Mouse (Mus musculus): ENCODE data around the gene Rgs6. TPM values are rescaled to one million over a fixed set of nuclear protein-coding genes. Genes with fewer than 3 reads are reported as not detected.

Gene Rgs6
- total RNA-seq, 1 experiment from 2014 or later: not detected

DNA sequence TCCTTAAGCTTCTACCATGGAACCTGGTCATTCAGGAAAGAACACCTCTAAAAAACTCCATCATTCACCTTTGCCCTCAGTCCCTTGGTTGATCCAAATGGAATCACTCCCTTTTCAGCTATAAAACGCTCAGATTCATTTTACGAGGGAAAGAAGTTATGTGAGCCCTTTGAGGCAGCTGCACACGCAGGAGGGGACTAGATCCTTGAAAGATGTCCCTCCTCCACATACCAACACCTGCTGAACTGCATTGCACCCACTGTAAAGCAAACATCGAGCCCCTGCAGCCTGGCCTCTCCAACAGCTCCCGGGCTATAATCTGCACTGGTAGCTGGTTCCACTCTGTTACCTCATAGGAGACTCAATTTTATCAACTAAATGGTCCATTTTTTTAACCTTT is 482.8 kb downstream of the Rgs6 start:
- no peak for ATAC-seq (replicated peaks; ENCODE audit: low read depth, poor library complexity, severe bottlenecking)

DNA sequence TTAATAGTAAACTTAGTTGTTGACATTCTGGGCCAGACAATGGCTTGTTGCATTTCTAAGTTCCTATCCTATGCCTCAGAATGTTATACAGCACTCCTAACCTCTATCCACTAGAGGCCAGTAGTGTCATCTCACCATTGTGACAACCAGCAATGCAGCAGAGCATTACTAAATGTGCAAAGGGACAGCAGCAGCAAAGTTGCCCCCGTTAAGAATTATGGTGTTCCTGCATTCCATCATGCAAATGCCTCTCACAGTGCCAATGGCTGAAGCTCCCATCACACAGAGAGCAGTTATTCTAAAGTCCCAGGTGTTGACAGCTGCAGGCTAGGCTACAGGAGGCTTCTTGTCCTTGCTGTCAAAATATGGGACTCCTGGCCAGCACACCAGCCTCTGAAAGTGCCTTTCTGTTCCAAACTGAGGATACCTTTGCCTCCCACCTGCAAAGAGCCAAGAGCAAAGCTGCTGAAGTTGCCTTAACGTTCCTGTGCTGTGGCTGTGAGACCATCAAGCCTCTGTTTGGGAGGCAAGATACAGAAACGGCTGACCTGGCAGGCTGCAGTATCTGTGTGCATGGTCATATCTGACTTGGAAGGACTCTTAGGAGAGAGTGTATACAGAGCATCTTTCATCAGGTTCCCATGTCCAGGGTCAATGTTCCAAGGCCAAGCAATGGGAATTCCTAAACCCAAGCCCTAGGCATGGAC is 484.2 kb downstream of the Rgs6 start:
- peak; percentile 62 for ATAC-seq (replicated peaks; ENCODE audit: low read depth, poor library complexity, severe bottlenecking)

DNA sequence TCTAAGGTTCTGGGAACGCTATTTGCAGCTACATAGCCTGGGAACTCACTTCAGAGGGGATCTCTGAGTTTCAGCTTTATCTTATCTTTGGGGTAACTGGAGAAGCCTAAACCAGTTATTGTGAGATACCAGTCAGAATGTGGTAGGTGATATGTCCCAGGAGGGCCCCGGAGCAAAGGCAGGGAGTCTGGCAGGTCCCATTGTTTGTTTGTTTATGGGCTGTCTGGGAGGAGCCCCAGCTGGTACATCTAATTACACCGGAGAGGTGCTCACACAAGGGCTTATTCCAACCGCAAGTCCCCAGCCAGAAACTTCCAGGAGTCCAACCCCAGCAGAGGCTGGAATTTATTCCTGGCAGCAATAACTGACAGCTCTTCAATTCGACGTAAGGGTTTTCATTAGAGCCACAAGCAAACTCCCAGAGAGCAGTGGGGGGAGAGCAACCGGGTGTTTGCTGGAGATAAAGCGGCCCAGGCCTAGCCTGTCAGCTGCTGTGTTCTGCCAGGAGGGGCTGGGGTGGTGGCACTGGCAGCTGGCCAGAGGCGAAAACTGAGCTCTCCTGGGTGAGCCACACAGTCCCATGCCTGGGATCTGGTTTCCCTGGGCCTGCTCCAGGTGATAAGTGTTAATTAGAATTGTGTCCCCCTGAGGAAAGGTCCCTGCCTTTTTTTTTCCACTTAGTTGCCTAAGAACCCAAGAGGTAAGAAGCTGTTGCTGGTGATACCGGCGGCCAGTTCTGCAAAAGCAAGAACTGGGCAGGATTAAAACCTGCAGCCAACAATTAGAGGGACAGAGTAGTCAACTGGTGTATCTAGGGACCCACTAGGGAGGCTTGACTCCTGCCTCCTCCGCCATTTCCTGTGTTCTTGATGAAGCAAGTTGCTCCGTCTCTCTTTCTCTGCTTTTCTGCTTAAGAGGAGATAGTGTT is 485.1 kb downstream of the Rgs6 start:
- peak; percentile 84 for ATAC-seq (replicated peaks; ENCODE audit: low read depth, poor library complexity, severe bottlenecking)

DNA sequence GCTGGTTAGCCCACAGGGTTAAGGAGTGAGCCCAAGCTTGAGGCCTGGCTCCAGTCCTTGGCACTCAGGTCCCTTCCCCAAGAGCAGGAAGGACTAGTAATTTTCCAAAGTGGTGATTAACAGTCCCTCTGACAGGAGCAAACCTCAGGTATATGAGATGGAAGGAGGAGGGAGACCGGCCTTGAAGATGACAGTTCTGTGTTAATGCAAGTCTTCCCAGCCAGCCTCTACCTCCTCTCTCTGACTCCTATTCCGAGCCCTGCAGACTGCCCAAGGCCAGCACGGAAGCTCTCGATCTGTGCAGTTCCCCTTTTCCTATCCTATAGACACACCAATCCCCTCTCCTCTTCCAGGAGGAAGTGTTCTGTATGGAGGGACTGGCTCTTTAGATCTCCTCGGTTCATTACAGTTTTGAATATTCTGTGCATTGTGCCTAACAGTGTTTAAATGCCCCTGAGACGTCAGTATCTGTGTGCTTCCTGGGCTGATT is 485.8 kb downstream of the Rgs6 start:
- 0 out of 2 replicates have a peak, but pooled peaks have one; percentile 19 for ATAC-seq (replicated peaks; ENCODE audit: low read depth, poor library complexity, severe bottlenecking)

DNA sequence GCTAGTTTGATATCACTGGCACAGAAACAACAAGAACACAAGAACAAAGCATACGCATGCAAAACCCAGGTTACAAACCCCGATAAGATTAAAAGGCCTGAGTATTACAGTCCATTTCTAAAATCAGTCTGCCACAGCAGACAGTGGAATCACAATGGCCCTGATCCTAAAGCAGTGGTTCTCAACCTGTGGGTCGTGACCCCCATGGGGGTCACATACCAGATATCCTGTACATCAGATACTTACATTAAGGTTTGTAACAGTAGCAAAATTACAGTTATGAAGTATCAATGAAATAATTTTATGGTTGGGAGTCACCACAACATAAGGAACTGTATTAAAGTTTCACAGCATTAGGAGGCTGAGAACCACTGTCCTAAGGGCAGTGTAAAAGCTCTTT is 488.1 kb downstream of the Rgs6 start:
- no peak for ATAC-seq (replicated peaks; ENCODE audit: low read depth, poor library complexity, severe bottlenecking)

DNA sequence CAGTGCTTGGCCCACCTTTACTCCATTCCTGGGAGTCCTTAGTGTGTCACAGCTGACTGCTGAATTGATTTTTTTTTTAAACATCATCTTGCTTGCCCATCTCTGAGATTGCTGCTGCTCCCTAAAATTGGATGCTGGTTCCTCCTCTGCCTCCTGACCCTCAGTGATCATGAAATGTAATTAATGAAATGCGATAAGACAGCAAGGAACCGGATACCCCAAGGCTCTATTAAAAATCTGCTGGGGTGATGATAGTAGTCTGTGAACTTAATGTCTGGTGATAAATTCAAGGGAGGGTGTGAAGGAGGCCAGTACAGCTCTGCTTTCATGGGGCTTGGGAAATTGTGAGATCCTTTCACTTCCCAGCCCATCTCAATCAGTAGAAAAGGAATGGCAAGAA is 489.4 kb downstream of the Rgs6 start:
- no peak for ATAC-seq (replicated peaks; ENCODE audit: low read depth, poor library complexity, severe bottlenecking)

DNA sequence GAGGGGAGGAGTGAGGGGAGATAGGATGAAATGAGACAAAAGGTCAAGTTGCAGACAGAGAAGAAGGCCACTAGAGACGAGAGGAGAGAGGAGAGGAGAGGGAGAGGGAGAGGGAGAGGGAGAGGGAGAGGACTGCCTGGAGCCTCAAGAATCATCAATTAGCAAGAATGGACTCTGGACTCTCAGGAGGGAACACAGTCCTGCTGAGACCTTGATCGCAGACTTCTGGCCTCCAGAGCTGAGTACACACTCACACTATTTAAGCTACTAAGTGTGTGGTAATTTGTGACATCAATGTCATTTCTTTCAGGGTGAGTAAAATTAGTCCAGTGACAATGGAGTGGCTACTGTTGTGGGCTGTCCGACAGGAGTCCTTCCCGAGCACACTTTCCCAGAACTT is 495.3 kb downstream of the Rgs6 start:
- ATAC-seq (replicated peaks; ENCODE audit: low read depth, poor library complexity, severe bottlenecking): no peak

DNA sequence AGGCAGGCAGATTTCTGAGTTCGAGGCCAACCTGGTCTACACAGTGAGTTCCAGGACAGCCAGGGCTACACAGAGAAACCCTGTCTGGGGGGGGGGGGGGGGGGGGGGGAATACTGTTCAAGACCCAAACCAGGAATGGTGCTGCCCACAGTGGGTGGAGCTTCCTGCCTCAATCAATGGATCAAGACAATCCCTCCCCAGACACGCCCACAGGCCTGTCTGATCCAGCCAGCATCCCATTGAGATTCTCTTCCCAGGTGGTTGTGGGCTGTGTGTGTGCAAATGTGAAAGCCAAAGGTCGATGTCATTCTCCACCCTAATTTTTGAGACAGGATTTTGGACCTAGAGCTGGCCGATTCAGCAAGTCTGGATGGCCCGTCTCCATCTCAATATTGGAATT is 496.5 kb downstream of the Rgs6 start:
- ATAC-seq (replicated peaks; ENCODE audit: low read depth, poor library complexity, severe bottlenecking): no peak

DNA sequence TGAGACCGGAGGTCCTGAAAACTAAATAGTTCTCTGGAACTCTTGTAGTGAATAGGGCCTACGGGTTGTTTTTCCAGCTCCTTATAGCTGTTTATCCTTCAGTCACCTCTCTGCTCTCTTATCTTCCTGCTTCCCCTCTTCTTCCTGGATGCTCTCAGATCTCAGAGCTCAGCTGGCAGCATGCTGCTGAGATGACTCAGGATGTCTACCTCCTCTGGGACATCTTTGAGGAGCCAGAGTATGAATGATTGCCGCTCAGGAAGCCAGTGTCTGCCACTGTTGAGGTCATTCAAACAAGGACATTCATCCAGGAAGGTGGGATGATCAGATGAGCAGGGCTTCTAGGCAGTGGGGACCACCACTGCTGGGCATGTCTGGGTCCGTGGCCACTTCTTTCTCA is 498.9 kb downstream of the Rgs6 start:
- no peak for ATAC-seq (replicated peaks; ENCODE audit: low read depth, poor library complexity, severe bottlenecking)

DNA sequence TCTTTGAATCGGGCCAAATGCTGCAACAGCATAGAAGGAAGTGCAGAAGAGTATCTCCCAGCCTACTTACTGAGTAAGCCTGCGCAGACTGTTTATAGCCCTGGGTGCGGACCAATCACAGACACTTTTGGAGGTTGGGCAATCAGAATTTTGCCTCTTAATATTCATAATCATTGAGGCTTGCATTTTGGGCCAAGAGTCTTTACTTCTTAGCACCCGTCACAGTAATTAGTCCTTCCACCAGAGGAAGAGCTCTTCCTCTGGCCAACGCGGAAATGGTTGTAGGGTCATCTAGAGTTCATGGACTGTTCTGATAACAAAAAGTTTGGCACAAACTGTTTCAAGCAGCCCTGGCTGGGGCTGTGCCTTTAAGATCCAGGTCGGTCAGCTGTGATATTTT is 499.5 kb downstream of the Rgs6 start:
- ATAC-seq (replicated peaks; ENCODE audit: low read depth, poor library complexity, severe bottlenecking): no peak

DNA sequence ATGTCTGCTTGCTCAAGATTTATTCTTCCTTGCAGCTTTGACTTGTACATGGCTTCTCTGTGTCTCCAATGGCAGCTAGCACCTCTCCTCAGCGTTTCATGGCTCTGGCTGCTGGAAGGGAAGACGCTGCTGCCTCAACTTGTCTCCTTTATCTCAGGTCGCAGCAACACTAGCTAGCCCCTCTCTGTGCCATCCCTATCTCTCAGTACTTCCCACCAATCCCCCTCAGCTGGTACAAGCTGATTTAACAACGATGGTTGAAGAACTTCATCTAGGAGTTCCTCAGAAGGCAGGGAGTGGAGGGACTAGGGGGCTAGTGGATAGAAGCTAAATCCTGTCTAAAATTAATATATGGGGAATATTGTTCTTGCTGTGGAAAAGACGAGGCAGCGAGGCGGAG is 503.9 kb downstream of the Rgs6 start:
- no peak for ATAC-seq (replicated peaks; ENCODE audit: low read depth, poor library complexity, severe bottlenecking)

DNA sequence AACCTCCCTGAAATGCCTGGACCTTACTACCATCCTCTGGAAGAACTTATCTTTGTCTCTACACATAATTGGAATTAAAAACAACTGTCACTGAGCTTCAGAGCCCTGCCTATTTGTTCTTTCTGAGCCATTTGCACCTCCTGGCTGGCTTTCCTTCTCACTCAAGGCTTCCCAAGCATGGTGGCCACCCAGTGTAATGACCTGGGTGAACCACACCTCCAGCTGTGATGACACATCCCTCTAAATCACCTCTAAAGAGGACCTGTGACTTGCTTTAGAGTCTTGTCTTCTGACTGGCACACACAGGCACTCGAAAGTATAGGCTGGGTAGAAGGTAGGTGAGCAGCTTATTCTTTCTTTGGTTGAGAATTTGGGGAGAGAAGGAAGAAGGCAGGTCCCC is 509.7 kb downstream of the Rgs6 start:
- ATAC-seq (replicated peaks; ENCODE audit: low read depth, poor library complexity, severe bottlenecking): no peak

DNA sequence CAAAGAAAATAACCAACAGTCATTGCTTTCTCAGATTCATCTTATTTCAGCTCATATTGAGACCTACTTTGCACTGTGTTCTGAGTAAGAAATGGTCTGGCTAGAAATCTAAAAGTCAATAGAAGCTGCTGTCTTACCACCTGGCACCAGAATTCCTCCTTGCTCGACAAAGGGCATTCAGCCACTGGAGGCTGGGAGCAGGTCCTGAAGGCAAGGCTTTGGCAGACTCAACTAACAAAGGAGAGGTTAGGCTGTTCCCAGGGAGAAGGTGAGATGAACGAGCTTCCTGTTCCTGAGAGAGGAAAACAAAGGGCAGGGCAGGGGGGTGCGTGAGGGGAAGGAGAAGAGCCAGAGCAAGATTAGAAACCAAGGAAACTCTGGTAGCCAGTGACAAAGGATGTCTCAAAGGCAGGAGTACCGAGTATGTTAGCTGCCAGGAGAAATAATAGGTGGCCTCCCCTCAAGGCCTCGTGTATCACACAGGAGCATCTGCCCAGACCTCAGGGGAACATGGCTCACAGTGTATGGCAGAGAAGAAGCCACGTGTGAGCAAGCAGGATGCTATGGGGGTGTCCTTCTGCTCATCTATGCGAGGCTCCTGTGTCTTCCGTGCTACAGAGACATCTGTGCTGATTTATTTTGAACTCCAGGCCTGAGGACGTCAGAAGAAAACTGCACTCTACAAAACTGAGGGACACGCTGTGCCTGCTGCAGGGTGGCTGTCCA is 510.7 kb downstream of the Rgs6 start:
- no peak for ATAC-seq (replicated peaks; ENCODE audit: low read depth, poor library complexity, severe bottlenecking)

DNA sequence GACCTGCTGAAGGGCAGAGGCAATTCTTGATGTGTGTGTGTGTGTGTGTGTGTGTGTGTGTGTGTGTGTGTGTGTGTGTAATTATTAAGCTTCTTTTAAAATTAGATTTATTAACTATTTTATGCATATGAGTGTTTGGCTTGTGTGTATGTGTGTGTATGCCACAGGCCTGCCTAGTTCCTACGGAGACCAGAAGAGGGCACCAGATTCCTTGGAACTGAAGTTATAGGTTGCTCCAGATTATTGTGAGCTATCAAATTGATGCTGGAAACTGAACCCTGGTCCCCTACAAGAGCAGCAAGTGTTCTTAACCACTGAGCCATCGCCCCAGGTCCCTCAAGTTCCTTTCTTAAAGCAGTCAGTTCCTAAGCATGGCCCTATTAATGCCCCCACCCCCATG is 511.8 kb downstream of the Rgs6 start:
- ATAC-seq (replicated peaks; ENCODE audit: low read depth, poor library complexity, severe bottlenecking): no peak

DNA sequence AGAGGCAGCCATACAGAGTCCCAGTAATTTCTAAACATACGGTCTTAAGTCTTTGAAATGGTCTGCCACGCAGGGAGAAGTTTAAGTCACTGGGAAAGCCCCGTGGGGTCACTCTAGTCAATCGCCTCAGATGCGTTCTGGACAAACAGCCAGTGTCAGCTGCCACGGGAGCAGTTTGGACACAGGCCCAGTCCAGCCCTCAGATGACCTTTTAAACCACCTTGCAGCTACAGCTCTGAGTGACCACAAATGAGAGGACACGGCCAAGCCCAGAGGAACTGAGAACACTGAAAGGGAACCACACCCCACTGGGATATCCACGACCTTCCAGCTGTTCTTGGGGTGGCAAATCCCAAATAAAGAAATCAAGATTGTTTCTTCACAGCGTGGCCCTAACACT is 512.3 kb downstream of the Rgs6 start:
- ATAC-seq (replicated peaks; ENCODE audit: low read depth, poor library complexity, severe bottlenecking): no peak

DNA sequence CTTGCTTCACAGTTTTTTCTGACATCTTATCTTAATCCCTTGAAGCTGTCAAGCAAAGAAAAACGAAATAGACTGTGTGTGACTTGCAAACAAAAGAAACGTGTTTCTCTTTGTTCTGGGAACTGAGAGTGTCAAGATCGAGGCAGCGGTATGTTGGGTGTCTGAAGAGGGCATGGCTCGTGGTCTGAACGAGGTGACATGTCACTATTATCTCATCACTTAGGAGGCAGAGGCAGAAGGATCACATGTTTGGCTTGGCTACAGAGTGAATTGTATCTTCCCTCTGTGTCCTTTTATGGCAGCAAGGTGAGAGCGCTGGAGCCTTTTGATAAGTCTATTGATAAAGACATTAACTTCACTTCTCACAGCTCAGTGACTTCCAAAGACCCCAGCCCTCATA is 512.8 kb downstream of the Rgs6 start:
- 0 out of 2 replicates have a peak, but pooled peaks have one; percentile 29 for ATAC-seq (replicated peaks; ENCODE audit: low read depth, poor library complexity, severe bottlenecking)

DNA sequence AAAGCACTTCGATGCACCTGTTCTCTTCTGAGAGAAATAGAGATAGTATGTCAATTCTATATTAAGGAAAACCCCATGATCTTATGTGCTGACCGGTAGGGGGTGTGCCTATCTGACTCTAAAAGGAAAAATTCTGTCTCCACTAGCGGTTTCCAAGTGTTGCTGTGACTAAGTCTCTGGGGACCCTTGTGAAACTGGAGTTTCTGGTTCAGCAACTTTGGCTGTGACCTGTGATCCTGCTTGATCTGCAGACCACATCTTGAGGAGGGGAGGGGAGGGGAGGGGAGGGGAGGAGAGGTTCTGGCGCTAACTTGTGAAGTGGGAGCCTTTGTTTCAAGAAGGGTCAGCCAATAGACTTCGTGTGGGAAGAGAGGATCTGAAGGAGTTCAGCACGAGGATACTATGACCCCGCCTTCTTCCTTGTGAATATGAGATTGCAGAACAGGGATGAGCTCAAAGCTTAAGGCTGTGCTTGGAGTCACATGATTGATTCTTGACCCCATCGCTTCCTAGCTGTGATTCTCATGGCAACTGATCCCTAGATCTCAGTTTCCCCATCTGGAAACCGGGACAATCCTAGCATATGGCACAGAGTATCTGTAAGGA is 517.5 kb downstream of the Rgs6 start:
- ATAC-seq (replicated peaks; ENCODE audit: low read depth, poor library complexity, severe bottlenecking): no peak

DNA sequence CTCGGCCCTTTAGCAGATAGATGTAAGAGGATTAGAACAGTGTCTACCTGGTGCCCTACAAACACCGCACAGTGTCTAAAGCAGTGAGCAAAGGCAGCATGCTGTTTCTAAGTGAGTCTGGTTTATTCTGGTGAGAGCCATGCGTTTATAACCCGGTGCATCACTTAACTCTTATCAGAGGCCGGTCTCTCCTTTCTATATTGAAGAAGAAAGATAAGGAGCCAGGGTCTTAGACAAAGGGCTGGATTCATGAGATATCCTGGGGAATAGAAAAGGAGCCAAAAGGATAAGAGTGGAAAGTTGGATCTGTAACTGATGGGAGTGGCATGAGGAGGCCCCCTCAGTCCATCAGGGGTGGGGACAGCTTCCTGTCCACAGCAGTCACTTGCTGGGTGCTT is 518.0 kb downstream of the Rgs6 start:
- ATAC-seq (replicated peaks; ENCODE audit: low read depth, poor library complexity, severe bottlenecking): no peak

DNA sequence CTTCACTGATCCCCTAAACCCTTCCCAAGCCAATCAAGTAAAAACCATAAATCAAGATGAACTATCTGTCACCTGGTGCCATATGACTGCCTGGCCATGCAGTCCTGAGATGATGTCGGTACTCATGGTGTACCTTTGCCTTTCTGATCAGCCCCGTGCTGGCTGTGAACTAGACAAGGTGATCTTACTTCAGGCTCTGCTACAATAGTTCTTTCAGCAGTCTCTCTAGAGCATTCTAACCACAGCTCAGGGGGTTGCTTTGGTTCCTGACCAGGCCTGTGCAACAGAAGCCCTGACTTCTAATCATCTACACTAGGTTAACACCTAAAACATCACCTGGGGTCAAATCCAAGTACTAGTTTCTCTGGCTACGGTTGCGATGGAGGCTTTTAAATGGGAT is 521.4 kb downstream of the Rgs6 start:
- no peak for ATAC-seq (replicated peaks; ENCODE audit: low read depth, poor library complexity, severe bottlenecking)

DNA sequence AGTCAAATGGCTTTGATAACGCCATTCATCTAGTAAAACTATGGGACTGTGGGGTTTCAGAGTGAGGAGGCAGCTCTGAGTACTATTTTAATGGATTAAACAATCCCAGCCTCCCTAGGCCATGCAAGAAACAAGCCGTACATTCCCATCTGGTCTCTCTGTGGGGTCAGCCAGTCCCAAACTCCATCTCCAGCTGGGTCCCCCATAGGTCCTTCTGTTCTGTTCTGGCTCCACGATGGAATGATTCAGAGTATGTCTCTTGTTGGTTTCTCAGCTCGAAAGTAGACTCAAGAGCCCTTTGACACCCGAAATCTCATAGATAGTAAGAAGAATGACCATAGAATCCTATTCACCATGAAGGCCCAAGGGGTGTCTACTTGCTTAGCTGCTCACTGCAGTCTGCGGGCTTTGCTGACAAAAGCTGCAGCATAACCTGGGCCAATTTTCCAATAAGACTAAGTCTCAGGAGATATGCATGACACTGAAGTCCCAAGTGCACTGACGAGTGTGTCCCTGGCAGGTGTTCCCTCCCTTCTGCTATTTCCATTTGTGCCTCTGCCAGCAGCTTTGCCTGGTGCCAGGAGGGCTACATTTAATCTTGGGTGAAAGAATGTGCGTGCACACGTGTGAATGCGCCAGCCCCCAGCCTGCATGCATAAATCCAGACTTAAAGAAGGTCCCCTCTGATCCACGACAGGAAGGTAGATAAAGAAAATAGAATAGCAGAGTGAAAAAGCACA is 522.0 kb downstream of the Rgs6 start:
- ATAC-seq (replicated peaks; ENCODE audit: low read depth, poor library complexity, severe bottlenecking): no peak
